Mouse (Mus musculus) CH12.LX (cell line): ENCODE measurements around the gene Ppp6r3. TPM values are rescaled to one million over a fixed set of nuclear protein-coding genes. Genes with fewer than 3 reads are reported as not detected.

Experiments used
- DNase-seq: peaks from one replicate; pipeline ENCODE4 v3.0.0-alpha.2; 2013; ENCODE audit errors: extremely low read depth
- H3K27ac ChIP-seq: 2 replicates; pipeline ENCODE4 v1.5.1; 2012; ENCODE audit warnings: low read depth, mild to moderate bottlenecking, control low read depth, moderate library complexity; ENCODE audit not compliant: insufficient read depth
- H3K27me3 ChIP-seq: replicated peaks from 2 replicates; pipeline ENCODE3; 2012; ENCODE audit warnings: inconsistent platforms
- H3K36me3 ChIP-seq, 2 experiments: replicated peaks in 1 of 2; 2 replicates each; pipeline versions ENCODE3 to v1.6.1; 2012; ENCODE audit warnings: inconsistent platforms in 1 of 2, low read length in 1 of 2, mild to moderate bottlenecking in 1 of 2, mixed read lengths in 1 of 2, moderate library complexity in 1 of 2; ENCODE audit not compliant: control insufficient read depth in 1 of 2, insufficient read depth in 1 of 2
- H3K4me1 ChIP-seq, 2 experiments: 2 replicates each; pipeline ENCODE4 v1.6.1; 2012; ENCODE audit warnings: inconsistent platforms in 1 of 2, moderate library complexity in 1 of 2; ENCODE audit not compliant: insufficient read depth in 2 of 2, control insufficient read depth in 1 of 2
- H3K4me2 ChIP-seq: 2 replicates; pipeline ENCODE4 v1.6.1; 2012; ENCODE audit warnings: low read depth, mild to moderate bottlenecking, control low read depth; ENCODE audit not compliant: poor library complexity, insufficient read depth, severe bottlenecking
- H3K4me3 ChIP-seq, 3 experiments: fragments of 150-350 bp in 1 of 3; sonication (generic) in 1 of 3; replicated peaks in 1 of 3; 2 replicates each; pipeline versions ENCODE3 to v1.5.1; 2011 to 2012; ENCODE audit warnings: low read depth in 2 of 3, low read length in 2 of 3, mild to moderate bottlenecking in 2 of 3, moderate library complexity in 2 of 3, control low read depth in 1 of 3, improper control_type of control experiment in 1 of 3, inconsistent platforms in 1 of 3, mixed read lengths in 1 of 3; ENCODE audit not compliant: poor library complexity in 1 of 3
- H3K79me2 ChIP-seq: replicated peaks from 2 replicates; pipeline ENCODE4 v1.6.1; 2012; ENCODE audit warnings: mild to moderate bottlenecking, moderate library complexity; ENCODE audit not compliant: control insufficient read depth, poor library complexity, insufficient read depth, severe bottlenecking; ENCODE audit errors: extremely low read depth
- H3K9ac ChIP-seq: 2 replicates; pipeline ENCODE4 v1.6.1; 2012; ENCODE audit warnings: low read depth, mild to moderate bottlenecking, control low read depth, moderate library complexity; ENCODE audit not compliant: insufficient read depth
- H3K9me3 ChIP-seq: replicated peaks from 2 replicates; pipeline ENCODE3; 2012; ENCODE audit warnings: low read length, inconsistent platforms, mixed read lengths
- CHD1 ChIP-seq: IDR thresholded peaks from 2 replicates; pipeline ENCODE4 v1.6.1; 2012; ENCODE audit warnings: low read depth, low read length, improper control_type of control experiment, inconsistent platforms
- CHD2 ChIP-seq: IDR thresholded peaks from 2 replicates; pipeline ENCODE4 v1.6.1; 2011; ENCODE audit warnings: low read length, improper control_type of control experiment
- GABPA ChIP-seq: IDR thresholded peaks from 2 replicates; pipeline ENCODE4 v1.6.1; 2012; ENCODE audit warnings: low read depth, low read length, improper control_type of control experiment, inconsistent platforms; ENCODE audit not compliant: insufficient replicate concordance
- JUN ChIP-seq: IDR thresholded peaks from 2 replicates; pipeline ENCODE4 v1.6.1; 2011; ENCODE audit warnings: low read depth, mild to moderate bottlenecking, low read length, improper control_type of control experiment, moderate library complexity; ENCODE audit not compliant: insufficient read depth
- KAT2A ChIP-seq: IDR thresholded peaks from 2 replicates; pipeline ENCODE4 v1.6.1; 2012; ENCODE audit warnings: low read length, improper control_type of control experiment, inconsistent platforms; ENCODE audit not compliant: insufficient replicate concordance
- MAFK ChIP-seq: IDR thresholded peaks from 2 replicates; pipeline ENCODE4 v1.6.1; 2011; ENCODE audit warnings: low read length, improper control_type of control experiment; ENCODE audit not compliant: insufficient replicate concordance
- MAX ChIP-seq: IDR thresholded peaks from 2 replicates; pipeline ENCODE4 v1.6.1; 2011; ENCODE audit warnings: low read length, improper control_type of control experiment
- MEF2A ChIP-seq: IDR thresholded peaks from 2 replicates; pipeline ENCODE4 v1.6.1; 2014; ENCODE audit warnings: low read depth, mild to moderate bottlenecking, inconsistent platforms, low read length, improper control_type of control experiment, borderline replicate concordance
- MXI1 ChIP-seq: IDR thresholded peaks from 2 replicates; pipeline ENCODE4 v1.6.1; 2011; ENCODE audit warnings: mild to moderate bottlenecking, low read depth, low read length, improper control_type of control experiment
- MYC ChIP-seq: IDR thresholded peaks from 2 replicates; pipeline ENCODE4 v1.6.1; 2011; ENCODE audit warnings: low read depth, mild to moderate bottlenecking, improper control_type of control experiment, low read length
- NRF1 ChIP-seq: IDR thresholded peaks from 2 replicates; pipeline ENCODE4 v1.6.1; 2014; ENCODE audit warnings: low read depth, mild to moderate bottlenecking, inconsistent platforms, low read length, improper control_type of control experiment, moderate library complexity
- POLR2A ChIP-seq: IDR thresholded peaks from 2 replicates; pipeline ENCODE4 v1.6.1; 2011; ENCODE audit warnings: low read depth, mild to moderate bottlenecking, improper control_type of control experiment, low read length
- RCOR1 ChIP-seq: conservative IDR thresholded peaks from 2 replicates; pipeline ENCODE4 v1.6.1; 2012; ENCODE audit warnings: low read depth, mild to moderate bottlenecking, inconsistent platforms, low read length, improper control_type of control experiment
- SIN3A ChIP-seq: IDR thresholded peaks from 2 replicates; pipeline ENCODE4 v1.6.1; 2012; ENCODE audit warnings: low read length, improper control_type of control experiment, inconsistent platforms
- ZC3H11A ChIP-seq: IDR thresholded peaks from 2 replicates; pipeline ENCODE4 v1.6.1; 2012; ENCODE audit warnings: low read depth, mild to moderate bottlenecking, inconsistent platforms, low read length, improper control_type of control experiment
- ZNF384 ChIP-seq: IDR thresholded peaks from 2 replicates; pipeline ENCODE4 v1.6.1; 2012; ENCODE audit warnings: low read depth, low read length, improper control_type of control experiment, inconsistent platforms
- dilution Hi-C: fragments of 300-500 bp; cut with MboI; formaldehyde crosslinking; loops from 2 replicates; pipeline ENCODE4 v1.14.3; 2020; ENCODE audit warnings: low sequenced_read_pairs; ENCODE audit not compliant: extremely low pct_unique_long_range_greater_than_20kb, extremely low pct_ligation_motif_present
- in situ Hi-C: fragments of 300-500 bp; cut with MboI; formaldehyde crosslinking; loops from 3 replicates; pipeline ENCODE4 v1.14.3; 2019; ENCODE audit warnings: low sequenced_read_pairs, low pct_ligation_motif_present, low pct_unique_long_range_greater_than_20kb, mixed read lengths
- polyA plus RNA-seq: library from polyadenylated mRNA; unstranded; fragments of >175 nt; gene quantifications from 2 replicates; pipeline ENCODE4 v1.2.1, GENCODE M21; 2012; ENCODE audit warnings: low read depth; ENCODE audit not compliant: insufficient read length
- total RNA-seq, 2 experiments: library from RNA; depleted of rRNA; stranded (reverse); fragments of 300-350 nt in 1 of 2; fragments of >200 nt in 1 of 2; gene quantifications; 2 replicates each; pipeline ENCODE4 v1.2.3; 2012 to 2014

Ppp6r3 gene
- total and polyA plus RNA-seq, 3 experiments, result 68.5 to 94.6 (median 72.3) TPM

GRCm38 (mm10) chr19:3550101-3550500 is 25.4 kb downstream of the Ppp6r3 start:
- dilution Hi-C loops, result no loop called here
- H3K9ac ChIP-seq, result no peak overlapping the region
- H3K79me2 ChIP-seq, result peaks cover 85% of the 10 kb centered on the region
- H3K36me3 ChIP-seq, result peaks cover 0 to 26% of the 10 kb centered on the region in 2 experiments
- in situ Hi-C loops, result no loop called here
- peaks cover 6% of the 10 kb centered on the region for H3K9me3 ChIP-seq
- peaks cover 6 to 68% of the 10 kb centered on the region in 2 experiments; a peak in 3 of 4 replicates for H3K4me1 ChIP-seq
- H3K27me3 ChIP-seq, result no peaks in the 10 kb centered on the region
- H3K27ac ChIP-seq, result no peak overlapping the region
- no peak overlapping the region for H3K4me3 ChIP-seq
- DNase-seq, result no peak
- no peak for TF ChIP-seq JUN
- no peak for TF ChIP-seq KAT2A
- TF ChIP-seq CHD2, result no peak
- no peak for TF ChIP-seq MAFK
- TF ChIP-seq RCOR1, result no peak
- no peak overlapping the region for H3K4me2 ChIP-seq

DNA sequence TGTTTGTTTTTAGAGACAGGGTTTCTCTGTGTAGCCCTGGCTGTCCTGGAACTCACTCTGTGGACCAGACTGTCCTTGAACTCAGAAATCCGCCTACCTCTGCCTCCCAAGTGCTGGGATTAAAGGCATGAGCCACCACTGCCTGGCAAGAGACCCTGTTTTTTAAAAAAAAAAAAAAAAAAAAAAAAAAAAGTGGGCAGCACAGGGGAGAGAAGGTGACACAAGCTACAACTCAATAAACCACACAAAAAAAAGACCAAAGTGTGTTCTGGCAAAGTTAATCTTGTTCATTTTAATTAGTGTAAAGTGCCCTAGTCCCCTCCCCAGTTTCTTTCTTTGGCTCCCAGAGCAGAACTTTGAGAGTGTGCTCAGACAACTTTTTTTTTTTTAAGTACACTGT is 26.3 kb downstream of the Ppp6r3 start:
- TF ChIP-seq MEF2A (no peak), NRF1 (no peak), ZC3H11A (no peak), MAX (no peak), MYC (no peak), CHD1 (no peak), SIN3A (no peak), GABPA (no peak), POLR2A (no peak), MXI1 (no peak), ZNF384 (no peak), RCOR1 (no peak)
- DNase-seq, result no peak
- dilution Hi-C loops, result no loop called here
- Histone ChIP-seq H3K4me2 (no peak overlapping the region), H3K4me3 (no peak overlapping the region), H3K27ac (no peak overlapping the region), H3K9ac (no peak overlapping the region), H3K36me3 (peaks cover 4 to 33% of the 10 kb centered on the region in 2 experiments), H3K27me3 (no peaks in the 10 kb centered on the region), H3K9me3 (peaks cover 6% of the 10 kb centered on the region), H3K4me1 (peaks cover 10 to 67% of the 10 kb centered on the region in 2 experiments; a peak in 3 of 4 replicates), H3K79me2 (peaks cover 85% of the 10 kb centered on the region)
- in situ Hi-C loops, result no loop called here
